Mouse (Mus musculus) megakaryocyte progenitor cell, adult 5-6 weeks (primary cell): Measurements from ENCODE around the gene Gm44790. TPM values are rescaled to one million over a fixed set of nuclear protein-coding genes. Genes with fewer than 3 reads are reported as not detected.

ENCODE experiments used
- total RNA-seq, 2 experiments: library from RNA; stranded (forward) in 1 of 2; stranded (reverse) in 1 of 2; fragments of 157-497, 149-512 nt in 1 of 2; fragments of 200-1000 nt in 1 of 2; gene quantifications; 2 replicates each; pipeline versions ENCODE4 v1.2.3 to v1.2.4; 2015 to 2017

The Gm44790 gene
- total RNA-seq, 2 experiments from 2014 or later = not detected

Other genes with a start within 250 kb of the Gm44790 start
- 0.52 and 0.71 TPM in 2 replicates for gene Tgfa, start 231.4 kb upstream of the Gm44790 start, total RNA-seq (2015)
- gene Tgfa, start 231.4 kb upstream of the Gm44790 start, total RNA-seq (2017) = 0.20 TPM in 1 of 2 replicates, not detected in the other
- gene Fam136a, start 61.0 kb upstream of the Gm44790 start, total RNA-seq (2015) = 55.2 and 59.2 TPM in 2 replicates
- gene Fam136a, start 61.0 kb upstream of the Gm44790 start, total RNA-seq (2017) = 78.4 and 102 TPM in 2 replicates
- gene Snrpg, start 55.4 kb upstream of the Gm44790 start, total RNA-seq (2015) = 520 and 538 TPM in 2 replicates
- gene Snrpg, start 55.4 kb upstream of the Gm44790 start, total RNA-seq (2017) = 60.0 and 69.9 TPM in 2 replicates
- gene Pcyox1, start 29.5 kb upstream of the Gm44790 start, total RNA-seq (2015) = 33.1 and 40.5 TPM in 2 replicates
- 65.6 and 88.1 TPM in 2 replicates for gene Pcyox1, start 29.5 kb upstream of the Gm44790 start, total RNA-seq (2017)
- 67.3 and 125 TPM in 2 replicates for gene Tia1, start 22.4 kb upstream of the Gm44790 start, total RNA-seq (2015)
- 75.5 and 98.4 TPM in 2 replicates for gene Tia1, start 22.4 kb upstream of the Gm44790 start, total RNA-seq (2017)
- gene C87436, start 11.7 kb downstream of the Gm44790 start, total RNA-seq (2015) = 27.1 and 45.4 TPM in 2 replicates
- 25.6 and 45.9 TPM in 2 replicates for gene C87436, start 11.7 kb downstream of the Gm44790 start, total RNA-seq (2017)
- gene Pcbp1, start 99.7 kb downstream of the Gm44790 start, total RNA-seq (2015) = 333 and 352 TPM in 2 replicates
- 107 and 114 TPM in 2 replicates for gene Pcbp1, start 99.7 kb downstream of the Gm44790 start, total RNA-seq (2017)
- gene Asprv1, start 201.5 kb downstream of the Gm44790 start, total RNA-seq (2015) = 1.3 and 1.9 TPM in 2 replicates
- gene Asprv1, start 201.5 kb downstream of the Gm44790 start, total RNA-seq (2017) = 0.98 and 1.5 TPM in 2 replicates
- 17.6 and 19.4 TPM in 2 replicates for gene Mxd1, start 242.5 kb downstream of the Gm44790 start, total RNA-seq (2015)
- gene Mxd1, start 242.5 kb downstream of the Gm44790 start, total RNA-seq (2017) = 17.6 and 18.1 TPM in 2 replicates